In genomic region chr3:109466541-109466940, GRCm38 (mm10) we compare ENCODE assay signal across 20 mouse cellular contexts.
A peak's percentile ranks its signal among the peaks of the same experiment; 100 is the strongest.
DNase-seq lines count a peak whose midpoint lies in the region; ATAC-seq and TF ChIP-seq lines count a peak whose summit lies in the region.
"Had no signal": no experiment of that assay in that cellular context is flagged by ENCODE, and none has a peak within 500 bp of the region (broad histone marks: within the 10 kb centered on the region; RNA-seq: fewer than 3 reads in every experiment).

No protein-coding gene starts in this region.

- no peak for TF ChIP-seq EP300 in stomach, postnatal 0 days (optimal IDR thresholded peaks at IDR 0.05)

- no peak overlapping the region for H3K27ac ChIP-seq in stomach, postnatal 0 days (replicated peaks)
- H3K27ac ChIP-seq: forebrain, embryonic 10.5 days; forebrain, embryonic 13.5 days; hindbrain, embryonic 12.5 days; hindbrain, embryonic 15.5 days had no signal

- no peaks in the 10 kb centered on the region for H3K9me3 ChIP-seq in stomach, postnatal 0 days (ENCODE audit: control insufficient read depth, low read length)
- H3K9me3 ChIP-seq: forebrain, embryonic 10.5 days; forebrain, embryonic 13.5 days; hindbrain, embryonic 12.5 days; hindbrain, embryonic 15.5 days had no signal

- H3K9ac ChIP-seq in stomach, postnatal 0 days (ENCODE audit: low read length): no peak overlapping the region
- H3K9ac ChIP-seq: forebrain, embryonic 13.5 days; hindbrain, embryonic 12.5 days; hindbrain, embryonic 15.5 days had no signal

- no peaks in the 10 kb centered on the region for H3K4me1 ChIP-seq in stomach, postnatal 0 days (replicated peaks; ENCODE audit: control insufficient read depth, insufficient read depth)
- H3K4me1 ChIP-seq: forebrain, embryonic 10.5 days; forebrain, embryonic 13.5 days; hindbrain, embryonic 12.5 days; hindbrain, embryonic 15.5 days had no signal

- H3K27me3 ChIP-seq in stomach, postnatal 0 days (ENCODE audit: control insufficient read depth, insufficient read depth, low read length): no peaks in the 10 kb centered on the region
- H3K27me3 ChIP-seq: forebrain, embryonic 13.5 days; hindbrain, embryonic 12.5 days; hindbrain, embryonic 15.5 days had no signal

- H3K4me3 ChIP-seq in stomach, postnatal 0 days (ENCODE audit: low read depth, low read length): no peak overlapping the region
- H3K4me3 ChIP-seq: forebrain, embryonic 10.5 days; forebrain, embryonic 13.5 days; hindbrain, embryonic 12.5 days; hindbrain, embryonic 15.5 days had no signal

- no peaks in the 10 kb centered on the region for H3K36me3 ChIP-seq in stomach, postnatal 0 days (ENCODE audit: control insufficient read depth, insufficient read depth, low read length)
- H3K36me3 ChIP-seq: forebrain, embryonic 10.5 days; hindbrain, embryonic 12.5 days; hindbrain, embryonic 15.5 days had no signal

- peak; percentile 61 for DNase-seq in 3T3-L1 (ENCODE audit: low read depth, low spot score)
- DNase-seq in ES-CJ7 (ENCODE audit: low read depth, low spot score): peak; percentile 6
- peak; percentile 13 for DNase-seq in ZHBTc4 (ENCODE audit: low read depth, low spot score)
- no peak for DNase-seq in stomach, postnatal 0 days (ENCODE audit: low spot score)
- DNase-seq in gastrocnemius, adult 8-10 months (ENCODE audit: low spot score in 2 of 2): no peak
- DNase-seq in kidney, postnatal 25 days: no peak
- DNase-seq: adrenal gland, adult 8-10 months; adrenal gland, postnatal 25 days; cerebellum, adult 11-12 months; cerebellum, adult 8-10 months; cerebellum, postnatal 10 days; cerebellum, postnatal 36 days; gastrocnemius, postnatal 14 days had no signal

- H3K4me2 ChIP-seq in stomach, postnatal 0 days (replicated peaks; ENCODE audit: low read depth): no peak overlapping the region
- H3K4me2 ChIP-seq: forebrain, embryonic 13.5 days; heart, embryonic 11.5 days; hindbrain, embryonic 12.5 days; hindbrain, embryonic 15.5 days had no signal

- no peak for ATAC-seq in stomach, postnatal 0 days (ENCODE audit: low FRiP score, low TSS enrichment)
- ATAC-seq: forebrain, embryonic 13.5 days; forebrain, embryonic 16.5 days; intestine, postnatal 0 days had no signal

- no peak for TF ChIP-seq CTCF in stomach, postnatal 0 days (IDR thresholded peaks at IDR 0.05; ENCODE audit: low read depth)

Comparison
In these comparisons a context has a peak if more than half of its experiments do, and no peak if none do; other contexts are left out.
1. DNase-seq: peak in 3T3-L1 (single experiment), ES-CJ7 (single experiment) and ZHBTc4 (single experiment); none in stomach, postnatal 0 days (single experiment), gastrocnemius, adult 8-10 months (0 of 2) and kidney, postnatal 25 days (0 of 2).